Mouse (Mus musculus): ENCODE results near the gene Lekr1. TPM values are rescaled to one million over a fixed set of nuclear protein-coding genes. Genes with fewer than 3 reads are reported as not detected.

Lekr1 gene
- polyA plus RNA-seq, 1 experiment from 2014 or later, result 7.6 TPM

GRCm38 (mm10) chr3:65793561-65793960 is 127.5 kb downstream of the Lekr1 start:
- 87% methylated on average over 4 of the region's 4 CpGs for WGBS
- Histone ChIP-seq H3K4me2 (replicated peaks) (no peak overlapping the region), H3K9me3 (no peaks in the 10 kb centered on the region), H3K9ac (no peak overlapping the region), H3K36me3 (no peaks in the 10 kb centered on the region), H3K27ac (no peak overlapping the region), H3K4me3 (no peak overlapping the region), H3K27me3 (replicated peaks) (no peaks in the 10 kb centered on the region), H3K4me1 (no peaks in the 10 kb centered on the region)
- ATAC-seq (ENCODE audit: low FRiP score, low read depth), result no peak

GRCm38 (mm10) chr3:65794711-65795110 is 128.7 kb downstream of the Lekr1 start:
- Histone ChIP-seq H3K4me3 (no peak overlapping the region), H3K9ac (no peak overlapping the region), H3K36me3 (no peaks in the 10 kb centered on the region), H3K4me2 (replicated peaks) (no peak overlapping the region), H3K27me3 (replicated peaks) (no peaks in the 10 kb centered on the region), H3K4me1 (no peaks in the 10 kb centered on the region), H3K27ac (no peak overlapping the region), H3K9me3 (no peaks in the 10 kb centered on the region)
- WGBS, result 85% methylated on average over 2 of the region's 2 CpGs
- ATAC-seq (ENCODE audit: low FRiP score, low read depth), result no peak

- 90% methylated on average over 5 of the region's 5 CpGs for WGBS
- Histone ChIP-seq H3K4me3 (no peak overlapping the region), H3K4me2 (replicated peaks) (no peak overlapping the region), H3K9me3 (no peaks in the 10 kb centered on the region), H3K9ac (no peak overlapping the region), H3K36me3 (no peaks in the 10 kb centered on the region), H3K27me3 (replicated peaks) (no peaks in the 10 kb centered on the region), H3K4me1 (no peaks in the 10 kb centered on the region), H3K27ac (no peak overlapping the region)
- ATAC-seq (ENCODE audit: low FRiP score, low read depth), result no peak
These were observed 131.5 kb downstream of the Lekr1 start for GRCm38 (mm10) chr3:65797345-65798137.

- no peak for ATAC-seq (ENCODE audit: low FRiP score, low read depth)
- Histone ChIP-seq H3K27me3 (replicated peaks) (no peaks in the 10 kb centered on the region), H3K36me3 (no peaks in the 10 kb centered on the region), H3K27ac (no peak overlapping the region), H3K4me3 (no peak overlapping the region), H3K4me2 (replicated peaks) (no peak overlapping the region), H3K9ac (no peak overlapping the region), H3K4me1 (no peaks in the 10 kb centered on the region), H3K9me3 (no peaks in the 10 kb centered on the region)
- WGBS, result 85% methylated on average over 4 of the region's 4 CpGs
These were observed 134.9 kb downstream of the Lekr1 start for GRCm38 (mm10) chr3:65800962-65801361.

GRCm38 (mm10) chr3:65802185-65802584 is 136.2 kb downstream of the Lekr1 start:
- WGBS, result 90% methylated on average over 5 of the region's 5 CpGs
- Histone ChIP-seq H3K27me3 (replicated peaks) (no peaks in the 10 kb centered on the region), H3K4me2 (replicated peaks) (no peak overlapping the region), H3K36me3 (no peaks in the 10 kb centered on the region), H3K4me1 (no peaks in the 10 kb centered on the region), H3K27ac (no peak overlapping the region), H3K9me3 (no peaks in the 10 kb centered on the region), H3K9ac (no peak overlapping the region), H3K4me3 (no peak overlapping the region)
- ATAC-seq (ENCODE audit: low FRiP score, low read depth), result no peak

GRCm38 (mm10) chr3:65802868-65803267 is 136.8 kb downstream of the Lekr1 start:
- H3K27ac ChIP-seq, result no peak overlapping the region
- H3K4me2 ChIP-seq (replicated peaks), result no peak overlapping the region
- H3K9ac ChIP-seq, result no peak overlapping the region
- WGBS, result 74% methylated on average over 5 of the region's 5 CpGs
- H3K27me3 ChIP-seq (replicated peaks), result no peaks in the 10 kb centered on the region
- H3K9me3 ChIP-seq, result no peaks in the 10 kb centered on the region
- no peak overlapping the region for H3K4me3 ChIP-seq
- H3K36me3 ChIP-seq, result no peaks in the 10 kb centered on the region
- no peaks in the 10 kb centered on the region for H3K4me1 ChIP-seq
- ATAC-seq (ENCODE audit: low FRiP score, low read depth), result no peak

- no peaks in the 10 kb centered on the region for H3K36me3 ChIP-seq
- H3K27me3 ChIP-seq (replicated peaks), result no peaks in the 10 kb centered on the region
- no peak for ATAC-seq (ENCODE audit: low FRiP score, low read depth)
- H3K9ac ChIP-seq, result no peak overlapping the region
- H3K27ac ChIP-seq, result no peak overlapping the region
- 53% methylated on average over 6 of the region's 6 CpGs for WGBS
- H3K9me3 ChIP-seq, result no peaks in the 10 kb centered on the region
- no peak overlapping the region for H3K4me3 ChIP-seq
- no peaks in the 10 kb centered on the region for H3K4me1 ChIP-seq
- H3K4me2 ChIP-seq (replicated peaks), result no peak overlapping the region
These were observed 148.9 kb downstream of the Lekr1 start for GRCm38 (mm10) chr3:65814881-65815280.

- 82% methylated on average over 10 of the region's 10 CpGs for WGBS
- no peak overlapping the region for H3K4me2 ChIP-seq (replicated peaks)
- no peaks in the 10 kb centered on the region for H3K36me3 ChIP-seq
- no peaks in the 10 kb centered on the region for H3K27me3 ChIP-seq (replicated peaks)
- H3K27ac ChIP-seq, result no peak overlapping the region
- H3K9ac ChIP-seq, result no peak overlapping the region
- no peaks in the 10 kb centered on the region for H3K4me1 ChIP-seq
- H3K9me3 ChIP-seq, result no peaks in the 10 kb centered on the region
- no peak for ATAC-seq (ENCODE audit: low FRiP score, low read depth)
- H3K4me3 ChIP-seq, result no peak overlapping the region
These were observed 150.0 kb downstream of the Lekr1 start for GRCm38 (mm10) chr3:65816012-65816411.

GRCm38 (mm10) chr3:65818597-65818996 is 152.6 kb downstream of the Lekr1 start:
- 63% methylated on average over 4 of the region's 4 CpGs for WGBS

GRCm38 (mm10) chr3:65819841-65820240 is 153.8 kb downstream of the Lekr1 start:
- ATAC-seq (ENCODE audit: low FRiP score, low read depth), result no peak
- Histone ChIP-seq H3K27me3 (replicated peaks) (no peaks in the 10 kb centered on the region), H3K4me1 (no peaks in the 10 kb centered on the region), H3K9me3 (no peaks in the 10 kb centered on the region), H3K9ac (no peak overlapping the region), H3K4me3 (no peak overlapping the region), H3K27ac (no peak overlapping the region), H3K36me3 (no peaks in the 10 kb centered on the region), H3K4me2 (replicated peaks) (no peak overlapping the region)
- WGBS, result 74% methylated on average over 6 of the region's 6 CpGs

More at GRCm38 (mm10) chr3:65818597-65818996, 152.6 kb downstream of the Lekr1 start:
- Histone ChIP-seq H3K9me3 (no peaks in the 10 kb centered on the region), H3K27ac (no peak overlapping the region), H3K27me3 (replicated peaks) (no peaks in the 10 kb centered on the region), H3K9ac (no peak overlapping the region), H3K36me3 (no peaks in the 10 kb centered on the region), H3K4me1 (no peaks in the 10 kb centered on the region), H3K4me3 (no peak overlapping the region), H3K4me2 (replicated peaks) (no peak overlapping the region)
- ATAC-seq (ENCODE audit: low FRiP score, low read depth), result no peak

GRCm38 (mm10) chr3:65824886-65825285 is 158.9 kb downstream of the Lekr1 start:
- H3K4me1 ChIP-seq, result no peaks in the 10 kb centered on the region
- ATAC-seq (ENCODE audit: low FRiP score, low read depth), result no peak
- WGBS, result 63% methylated on average over 3 of the region's 3 CpGs

GRCm38 (mm10) chr3:65826716-65827115 is 160.7 kb downstream of the Lekr1 start:
- no peaks in the 10 kb centered on the region for H3K4me1 ChIP-seq
- no peaks in the 10 kb centered on the region for H3K27me3 ChIP-seq (replicated peaks)
- no peaks in the 10 kb centered on the region for H3K9me3 ChIP-seq
- H3K4me3 ChIP-seq, result no peak overlapping the region
- 83% methylated on average over 6 of the region's 6 CpGs for WGBS
- no peak overlapping the region for H3K9ac ChIP-seq
- ATAC-seq (ENCODE audit: low FRiP score, low read depth), result no peak
- no peak overlapping the region for H3K4me2 ChIP-seq (replicated peaks)
- no peak overlapping the region for H3K27ac ChIP-seq
- H3K36me3 ChIP-seq, result no peaks in the 10 kb centered on the region

More at GRCm38 (mm10) chr3:65824886-65825285, 158.9 kb downstream of the Lekr1 start:
- Histone ChIP-seq H3K27me3 (replicated peaks) (no peaks in the 10 kb centered on the region), H3K9ac (no peak overlapping the region), H3K9me3 (no peaks in the 10 kb centered on the region), H3K4me2 (replicated peaks) (no peak overlapping the region), H3K36me3 (no peaks in the 10 kb centered on the region), H3K4me3 (no peak overlapping the region), H3K27ac (no peak overlapping the region)

GRCm38 (mm10) chr3:65827400-65827799 is 161.4 kb downstream of the Lekr1 start:
- Histone ChIP-seq H3K27me3 (replicated peaks) (no peaks in the 10 kb centered on the region), H3K36me3 (no peaks in the 10 kb centered on the region), H3K4me3 (no peak overlapping the region), H3K9me3 (no peaks in the 10 kb centered on the region), H3K4me1 (no peaks in the 10 kb centered on the region), H3K4me2 (replicated peaks) (no peak overlapping the region), H3K9ac (no peak overlapping the region), H3K27ac (no peak overlapping the region)
- 91% methylated on average over 5 of the region's 5 CpGs for WGBS
- ATAC-seq (ENCODE audit: low FRiP score, low read depth), result no peak

Data from neural tube, embryonic 12.5 days (tissue).